Mouse (Mus musculus) liver, embryonic 16.5 days (tissue): ENCODE measurements at regions not wholly inside any gene's neighbourhood (a gene's known extent, or its start where the extent isn't known, plus 50 kb on each side); places are given as distances from the start of the nearest gene placed in this dataset.

Experiments
- ATAC-seq: fragments of 200-750 bp; cut with Nextera tagmentation; 2 replicates; pipeline ENCODE4 v1.8.0; 2017; ENCODE audit warnings: low read depth, mild to moderate bottlenecking, moderate number of reproducible peaks, moderate library complexity
- H3K27ac ChIP-seq: fragments of 300-500 bp; sonication (generic); 2 replicates; pipeline ENCODE4 v1.5.1; 2014; ENCODE audit warnings: mild to moderate bottlenecking, low read length
- H3K27me3 ChIP-seq: fragments of 300-500 bp; sonication (generic); 2 replicates; pipeline ENCODE4 v1.6.1; 2014; ENCODE audit warnings: low read depth, low read length, mixed read lengths; ENCODE audit not compliant: control insufficient read depth, insufficient read depth
- H3K36me3 ChIP-seq: fragments of 300-500 bp; sonication (generic); 2 replicates; pipeline ENCODE4 v1.6.1; 2014; ENCODE audit warnings: mild to moderate bottlenecking; ENCODE audit not compliant: control insufficient read depth, insufficient read depth
- H3K4me1 ChIP-seq: fragments of 300-500 bp; sonication (generic); 2 replicates; pipeline ENCODE4 v1.6.1; 2014; ENCODE audit warnings: low read depth, low read length, mixed read lengths; ENCODE audit not compliant: control insufficient read depth
- H3K4me2 ChIP-seq: fragments of 300-500 bp; sonication (generic); 2 replicates; pipeline ENCODE4 v1.6.1; 2014; ENCODE audit warnings: low read depth, low read length, mixed read lengths
- H3K4me3 ChIP-seq: fragments of 300-500 bp; sonication (generic); 2 replicates; pipeline ENCODE4 v1.5.1; 2014; ENCODE audit warnings: low read depth, mild to moderate bottlenecking, low read length
- H3K9ac ChIP-seq: fragments of 300-500 bp; sonication (generic); 2 replicates; pipeline ENCODE4 v1.6.1; 2014; ENCODE audit warnings: low read depth, low read length
- H3K9me3 ChIP-seq: fragments of 300-500 bp; sonication (generic); replicated peaks from 2 replicates; pipeline ENCODE4 v1.6.1; 2016; ENCODE audit warnings: low read length; ENCODE audit not compliant: control insufficient read depth
- WGBS: fragments of 180-500 bp; shearing (Covaris S2); extraction: QIAGEN DNeasy Blood & Tissue Kit; methylation state at CpG from one replicate; pipeline ENCODE4 v1.1.7; 2014; ENCODE audit not compliant: insufficient replicate concordance; 5-methylcytosine and 5-hydroxymethylcytosine counted together

- Histone ChIP-seq H3K4me3 (no peak overlapping the region), H3K4me2 (no peak overlapping the region), H3K36me3 (no peaks in the 10 kb centered on the region), H3K27me3 (no peaks in the 10 kb centered on the region), H3K27ac (no peak overlapping the region), H3K9ac (no peak overlapping the region), H3K9me3 (no peaks in the 10 kb centered on the region), H3K4me1 (no peaks in the 10 kb centered on the region)
- no peak for ATAC-seq
- WGBS: 23% methylated on average over 12 of the region's 12 CpGs
Measured at GRCm38 (mm10) chr2:3958065-3958641, 59.4 kb upstream of the Frmd4a start.

GRCm38 (mm10) chr2:3958711-3959110 lies 58.8 kb upstream of the Frmd4a start:
- H3K36me3 ChIP-seq: no peaks in the 10 kb centered on the region
- H3K27me3 ChIP-seq: no peaks in the 10 kb centered on the region
- H3K4me1 ChIP-seq: no peaks in the 10 kb centered on the region
- H3K9ac ChIP-seq: no peak overlapping the region
- no peak overlapping the region for H3K4me3 ChIP-seq
- WGBS: 63% methylated on average over 4 of the region's 4 CpGs
- H3K4me2 ChIP-seq: no peak overlapping the region
- no peak overlapping the region for H3K27ac ChIP-seq
- no peaks in the 10 kb centered on the region for H3K9me3 ChIP-seq
- ATAC-seq: no peak

GRCm38 (mm10) chr2:3959181-3959580 lies 58.3 kb upstream of the Frmd4a start:
- 58% methylated on average over 1 of the region's 1 CpGs for WGBS
- no peak for ATAC-seq
- Histone ChIP-seq H3K27me3 (no peaks in the 10 kb centered on the region), H3K4me3 (no peak overlapping the region), H3K27ac (no peak overlapping the region), H3K4me2 (no peak overlapping the region), H3K4me1 (no peaks in the 10 kb centered on the region), H3K9ac (no peak overlapping the region), H3K36me3 (no peaks in the 10 kb centered on the region), H3K9me3 (no peaks in the 10 kb centered on the region)

DNA sequence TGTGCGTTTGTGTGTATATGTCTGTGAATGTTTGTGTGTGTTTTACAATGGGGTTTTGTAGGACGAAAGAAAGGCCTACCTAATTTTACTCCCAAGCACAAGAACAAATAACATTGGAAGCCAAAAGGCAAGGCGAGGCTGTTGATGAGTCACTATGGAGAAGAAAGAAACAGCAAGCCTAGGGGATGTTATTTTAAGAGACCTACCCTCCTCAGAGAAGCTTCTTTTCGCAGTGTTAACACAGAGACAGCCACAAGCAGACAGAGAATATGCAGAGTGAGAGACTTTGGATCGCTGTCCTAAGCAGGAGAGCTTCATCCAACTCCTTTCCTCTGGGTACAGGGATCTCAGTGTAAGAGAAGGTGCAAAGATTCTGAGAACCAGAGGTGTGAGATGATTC lies 57.3 kb upstream of the Frmd4a start:
- WGBS: 59% methylated on average over 5 of the region's 5 CpGs
- no peaks in the 10 kb centered on the region for H3K36me3 ChIP-seq

GRCm38 (mm10) chr2:3964351-3964750 lies 53.2 kb upstream of the Frmd4a start:
- Histone ChIP-seq H3K9me3 (no peaks in the 10 kb centered on the region), H3K36me3 (no peaks in the 10 kb centered on the region), H3K4me2 (no peak overlapping the region), H3K27ac (no peak overlapping the region), H3K27me3 (no peaks in the 10 kb centered on the region), H3K4me3 (no peak overlapping the region), H3K9ac (no peak overlapping the region), H3K4me1 (no peaks in the 10 kb centered on the region)
- ATAC-seq: peak; percentile 100
- WGBS: 72% methylated on average over 4 of the region's 4 CpGs

More for the DNA sequence above, 57.3 kb upstream of the Frmd4a start:
- no peak overlapping the region for H3K4me3 ChIP-seq
- no peaks in the 10 kb centered on the region for H3K9me3 ChIP-seq
- H3K4me2 ChIP-seq: no peak overlapping the region
- H3K9ac ChIP-seq: no peak overlapping the region
- H3K4me1 ChIP-seq: no peaks in the 10 kb centered on the region
- H3K27me3 ChIP-seq: no peaks in the 10 kb centered on the region
- no peak for ATAC-seq
- H3K27ac ChIP-seq: no peak overlapping the region
